Mouse (Mus musculus): ENCODE results near the gene Tor1aip2. TPM values are rescaled to one million over a fixed set of nuclear protein-coding genes. Genes with fewer than 3 reads are reported as not detected.

Tor1aip2 gene
- polyA plus RNA-seq, 1 experiment from 2014 or later = 111 TPM

DNA sequence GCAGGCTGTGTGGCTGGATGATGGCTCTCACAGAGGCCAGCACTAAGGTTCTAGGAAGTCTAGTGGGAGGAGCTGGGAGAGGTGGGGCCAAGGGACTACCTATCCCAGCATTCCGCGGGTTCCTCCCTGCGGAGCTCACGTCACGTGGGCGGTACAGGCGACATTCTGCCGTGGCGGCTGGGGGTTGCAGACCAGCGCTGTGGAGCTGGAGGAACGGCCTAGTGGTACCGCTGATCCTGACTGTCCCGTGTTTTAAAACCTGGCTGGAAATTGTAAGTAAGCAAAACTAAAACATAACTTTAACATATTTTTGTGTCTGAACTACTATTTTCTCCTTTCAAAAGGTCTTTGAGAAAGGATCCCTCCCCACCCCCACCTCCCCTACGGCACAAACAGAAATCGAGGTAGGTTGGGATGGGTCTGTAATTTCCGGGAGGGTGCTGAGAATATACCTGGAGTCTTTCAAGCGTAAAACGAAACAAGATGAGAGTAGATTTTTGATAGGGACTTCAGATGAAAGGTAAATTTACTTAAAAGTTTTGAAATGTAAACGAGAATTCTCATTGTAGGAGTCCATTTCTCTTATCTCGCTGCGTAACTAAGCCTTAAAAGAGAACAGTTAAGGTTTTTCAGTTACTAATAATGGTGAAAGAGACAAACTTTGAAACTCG is 5.7 kb downstream of the Tor1aip2 start:
- in situ Hi-C loops (cut with MboI; ENCODE audit: low pct_unique_long_range_greater_than_20kb) = no loop called here
- ChIA-PET CTCF (no interaction called here), POLR2A (no interaction called here)
- peak; percentile 55 for DNase-seq (ENCODE audit: low read depth, low spot score)
- TF ChIP-seq CTCF (IDR thresholded peaks at IDR 0.05) = no peak
- H3K27me3 ChIP-seq = no peaks in the 10 kb centered on the region
- peak; percentile 58 for ATAC-seq

DNA sequence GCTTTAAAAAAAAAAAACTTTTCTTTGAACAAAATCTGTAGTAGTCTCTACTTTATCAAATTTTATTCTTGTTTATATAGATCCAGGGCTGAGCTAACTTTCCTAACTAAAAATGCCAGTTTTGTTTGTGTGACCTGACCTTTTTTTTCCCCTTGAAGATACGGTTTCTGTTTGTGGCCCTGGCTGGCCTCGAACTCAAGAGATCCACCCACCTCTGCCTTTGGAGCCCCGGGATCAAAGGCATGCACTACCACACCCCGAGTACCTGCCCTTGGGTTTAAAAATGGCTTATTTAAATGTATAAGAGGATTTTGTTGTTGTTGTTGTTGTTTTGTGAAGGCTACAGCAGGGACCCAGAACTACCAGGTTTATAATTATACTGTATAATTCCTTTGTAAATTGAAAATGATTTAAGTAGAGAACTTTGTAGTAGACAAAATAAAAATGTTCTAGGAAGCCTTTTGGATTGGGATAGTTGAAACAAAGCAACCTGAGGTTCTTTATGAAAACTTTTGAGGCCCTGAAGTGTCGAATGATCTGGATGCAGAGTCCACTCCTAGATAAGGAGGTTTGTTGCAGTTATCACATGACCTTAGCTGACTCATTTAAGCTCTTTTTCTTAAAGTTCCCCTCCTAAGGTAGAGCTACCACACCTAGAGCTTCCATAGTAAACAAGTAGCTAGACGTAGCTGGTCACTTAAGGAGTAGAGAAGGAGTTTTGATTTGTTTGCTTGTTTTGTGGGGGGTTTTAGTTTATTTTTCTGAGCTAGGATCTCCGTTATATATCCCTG is 6.4 kb downstream of the Tor1aip2 start:
- ChIA-PET POLR2A (no interaction called here), CTCF (interaction anchor here (1.6 kb wide), 1 partner anchor 20 kb away, joined by 6 read pairs; no protein-coding TSS in a partner anchor)
- no peaks in the 10 kb centered on the region for H3K27me3 ChIP-seq
- no peak for ATAC-seq
- no peak for DNase-seq (ENCODE audit: low read depth, low spot score)
- no peak for TF ChIP-seq CTCF (IDR thresholded peaks at IDR 0.05)
- in situ Hi-C loops (cut with MboI; ENCODE audit: low pct_unique_long_range_greater_than_20kb) = no loop called here

DNA sequence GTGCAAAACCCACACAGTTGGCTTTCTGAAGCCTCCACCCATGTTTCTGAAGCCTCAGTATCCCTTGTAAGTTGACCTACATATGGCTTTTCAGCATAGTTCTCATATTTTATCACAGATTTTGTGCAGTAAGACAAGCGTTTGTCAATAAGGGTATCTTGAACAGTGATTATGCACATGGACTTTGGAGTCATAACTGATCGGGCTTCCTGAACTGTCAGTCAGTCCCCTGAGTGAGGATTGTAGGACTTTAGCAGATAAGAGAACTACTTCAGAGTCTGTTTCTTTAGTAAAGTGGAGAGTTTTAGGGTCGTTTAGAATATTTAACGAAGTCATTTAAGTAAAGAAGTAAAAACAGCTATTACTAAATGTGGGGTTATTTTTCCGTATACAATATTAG is 7.3 kb downstream of the Tor1aip2 start:
- DNase-seq (ENCODE audit: low read depth, low spot score) (no peak), ATAC-seq (no peak)
- no peak for TF ChIP-seq CTCF (IDR thresholded peaks at IDR 0.05)
- in situ Hi-C loops (cut with MboI; ENCODE audit: low pct_unique_long_range_greater_than_20kb) = no loop called here
- H3K27me3 ChIP-seq = no peaks in the 10 kb centered on the region
- ChIA-PET CTCF (interaction anchor here (0.6 to 1.6 kb wide), 5 partner anchors 19 to 187 kb away, joined by 3 to 6 read pairs (median 3); no protein-coding TSS in a partner anchor), POLR2A (no interaction called here)

DNA sequence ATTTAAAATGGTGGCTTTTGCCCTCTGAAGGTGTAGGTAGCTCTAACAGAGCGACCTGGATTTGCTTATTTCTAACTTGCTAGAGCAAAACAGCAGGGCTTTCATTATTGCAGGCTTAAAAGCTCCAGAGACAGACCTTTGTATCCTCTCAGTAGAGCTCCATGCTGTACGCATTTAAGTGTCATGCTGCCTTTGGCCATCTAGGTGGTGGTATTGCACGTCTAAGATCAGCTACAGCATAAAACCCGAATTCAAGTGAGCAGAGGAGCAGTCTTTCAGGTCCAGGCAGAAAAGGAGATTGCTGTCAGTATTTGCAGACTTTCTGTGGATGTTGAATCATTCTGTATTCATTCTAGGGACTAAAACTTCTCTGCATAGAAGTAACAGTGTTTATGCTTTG is 7.8 kb downstream of the Tor1aip2 start:
- ChIA-PET POLR2A (no interaction called here), CTCF (interaction anchor here (0.6 to 1.6 kb wide), 5 partner anchors 18 to 187 kb away, joined by 3 to 6 read pairs (median 3); no protein-coding TSS in a partner anchor)
- no peak for TF ChIP-seq CTCF (IDR thresholded peaks at IDR 0.05)
- in situ Hi-C loops (cut with MboI; ENCODE audit: low pct_unique_long_range_greater_than_20kb) = no loop called here
- no peaks in the 10 kb centered on the region for H3K27me3 ChIP-seq
- DNase-seq (ENCODE audit: low read depth, low spot score) (no peak), ATAC-seq (peak; percentile 75)

DNA sequence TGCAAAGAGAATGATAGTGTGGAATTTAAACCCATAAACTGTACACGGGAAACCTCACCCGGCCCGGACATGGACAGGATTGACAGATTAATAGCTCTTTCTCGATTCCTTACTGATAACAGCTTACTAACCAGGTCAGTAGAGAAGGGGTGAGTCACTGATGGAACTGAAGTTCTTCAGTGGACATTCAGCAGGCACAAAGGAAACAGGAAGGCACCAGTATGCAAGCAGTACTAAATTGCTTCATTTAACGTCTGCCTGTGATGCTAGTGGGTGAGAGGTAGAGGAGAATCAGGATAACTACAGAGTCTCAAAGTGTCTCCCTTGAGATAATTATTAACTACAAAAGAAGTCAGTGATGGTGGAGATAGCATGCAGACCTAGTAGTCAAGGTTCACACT is 9.0 kb downstream of the Tor1aip2 start:
- ATAC-seq (no peak), DNase-seq (ENCODE audit: low read depth, low spot score) (no peak)
- TF ChIP-seq CTCF (IDR thresholded peaks at IDR 0.05) = no peak
- H3K27me3 ChIP-seq = no peaks in the 10 kb centered on the region
- ChIA-PET POLR2A (no interaction called here), CTCF (no interaction called here)
- in situ Hi-C loops (cut with MboI; ENCODE audit: low pct_unique_long_range_greater_than_20kb) = no loop called here

DNA sequence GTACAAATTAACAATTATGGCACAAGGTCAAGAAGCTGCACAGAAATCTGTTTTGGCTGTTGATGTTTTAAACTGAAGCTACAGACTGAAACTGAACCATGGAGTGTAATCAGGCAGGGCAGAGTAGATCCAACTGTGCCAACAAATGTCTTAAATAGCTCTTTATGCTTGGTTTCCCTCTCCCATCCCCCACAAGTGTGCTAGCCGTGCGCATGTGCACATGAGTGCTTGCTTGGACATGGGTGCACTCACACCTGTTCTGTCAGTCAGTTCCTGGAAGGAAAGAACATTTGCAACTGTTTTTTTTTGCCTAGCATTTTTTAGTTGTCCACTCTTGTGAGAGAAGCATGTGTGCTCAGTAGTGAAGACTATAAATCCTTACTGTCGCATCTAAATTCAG is 11.5 kb downstream of the Tor1aip2 start:
- DNase-seq (ENCODE audit: low read depth, low spot score) (no peak), ATAC-seq (no peak)
- no peak for TF ChIP-seq CTCF (IDR thresholded peaks at IDR 0.05)
- POLR2A ChIA-PET = interaction anchor here (0.6 to 1.3 kb wide), 3 partner anchors 9 to 491 kb away, joined by 3 to 6 read pairs (median 3); partner anchors contain the start of gene Tor1aip2
- CTCF ChIA-PET = interaction anchor here (0.9 kb wide), 1 partner anchor 8 kb away, joined by 3 read pairs; no protein-coding TSS in a partner anchor
- H3K27me3 ChIP-seq = no peaks in the 10 kb centered on the region
- in situ Hi-C loops (cut with MboI; ENCODE audit: low pct_unique_long_range_greater_than_20kb) = no loop called here

DNA sequence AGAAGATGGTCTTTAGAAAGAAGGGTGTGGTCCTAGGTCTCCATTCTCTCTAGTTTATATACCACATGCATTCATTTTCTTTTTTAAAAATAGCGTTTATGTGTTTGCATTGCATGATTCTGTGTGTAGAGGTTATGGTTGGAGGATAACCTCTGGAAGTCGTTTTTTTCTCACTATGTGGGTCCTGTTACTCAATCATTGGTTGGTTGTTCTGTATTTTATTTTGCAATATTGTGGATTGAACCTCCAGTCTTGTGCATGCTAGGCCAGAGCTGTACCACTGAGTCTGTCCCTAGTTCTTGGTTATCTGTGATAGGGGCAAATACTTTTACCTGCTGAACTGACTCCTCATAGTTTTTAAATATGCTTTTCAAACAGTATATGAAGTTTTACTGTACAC is 23.0 kb downstream of the Tor1aip2 start:
- ChIA-PET CTCF (no interaction called here), POLR2A (no interaction called here)
- in situ Hi-C loops (cut with MboI; ENCODE audit: low pct_unique_long_range_greater_than_20kb) = no loop called here
- TF ChIP-seq CTCF (IDR thresholded peaks at IDR 0.05) = no peak
- ATAC-seq = no peak
- DNase-seq (ENCODE audit: low read depth, low spot score) = no peak
- H3K27me3 ChIP-seq = no peaks in the 10 kb centered on the region

DNA sequence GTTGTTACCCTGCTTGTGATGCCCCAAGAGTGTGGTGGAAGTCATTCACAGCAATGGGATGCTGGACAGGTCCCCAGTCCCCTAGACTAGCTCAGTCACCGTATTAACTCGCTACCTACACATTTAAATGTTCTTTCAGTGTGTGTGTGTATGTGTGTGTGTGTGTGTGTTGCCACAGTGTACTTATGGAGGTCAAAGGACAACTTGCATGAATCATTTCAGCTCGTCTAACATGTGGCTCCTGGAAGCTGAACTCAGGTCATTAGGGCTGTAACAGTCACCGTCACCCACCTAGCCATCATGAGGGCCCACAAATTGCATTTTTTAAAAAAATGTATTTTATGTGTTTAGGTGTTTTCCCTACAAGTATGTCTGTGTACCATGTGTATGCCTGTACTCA is 27.0 kb downstream of the Tor1aip2 start:
- DNase-seq (ENCODE audit: low read depth, low spot score) (no peak), ATAC-seq (no peak)
- in situ Hi-C loops (cut with MboI; ENCODE audit: low pct_unique_long_range_greater_than_20kb) = no loop called here
- ChIA-PET CTCF (interaction anchor here (1.4 to 2.0 kb wide), 4 partner anchors 11 to 179 kb away, joined by 3 to 6 read pairs (median 4); no protein-coding TSS in a partner anchor), POLR2A (no interaction called here)
- no peaks in the 10 kb centered on the region for H3K27me3 ChIP-seq
- no peak for TF ChIP-seq CTCF (IDR thresholded peaks at IDR 0.05)

DNA sequence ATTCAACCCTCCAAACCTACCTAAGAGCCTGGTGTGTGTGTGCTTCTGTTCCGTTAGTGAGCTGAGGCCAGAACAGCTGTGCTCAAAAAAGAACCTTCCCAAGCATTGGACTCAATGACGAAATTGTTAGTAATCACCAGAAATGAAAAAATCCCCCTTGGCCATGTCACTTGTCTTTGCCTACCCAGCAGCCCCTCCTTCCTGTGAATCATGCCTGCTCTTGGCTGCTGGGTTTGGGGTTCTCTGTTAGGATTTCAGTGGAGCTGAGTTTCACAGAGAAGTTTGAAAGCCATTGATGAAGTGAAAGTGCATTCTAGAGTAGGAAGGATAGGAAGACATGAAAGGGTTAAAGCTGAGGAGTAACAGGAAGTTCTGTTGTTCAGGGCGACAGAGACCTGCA is 30.9 kb downstream of the Tor1aip2 start:
- ATAC-seq = no peak

DNA sequence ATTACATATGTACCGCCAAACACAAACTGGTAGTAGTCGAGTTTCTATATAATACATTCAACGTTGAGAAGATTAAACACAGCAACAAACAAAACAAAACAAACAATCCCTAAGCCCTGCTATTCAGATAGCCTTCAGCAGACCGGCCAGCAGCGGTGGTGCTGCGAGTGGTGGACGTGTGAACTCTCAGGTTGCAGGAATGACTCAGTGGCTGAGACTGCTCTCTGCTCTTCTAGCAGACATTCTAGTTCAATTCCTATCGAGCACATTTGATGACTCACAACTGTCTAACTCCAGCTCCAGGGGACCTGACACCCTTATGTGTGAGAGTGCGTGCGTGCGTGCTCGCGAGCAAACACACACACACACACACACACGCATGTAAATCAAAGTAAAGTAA is 34.9 kb downstream of the Tor1aip2 start:
- POLR2A ChIA-PET = interaction anchor here (0.7 kb wide), 2 partner anchors 187 to 377 kb away, joined by 3 read pairs; no protein-coding TSS in a partner anchor
- CTCF ChIA-PET = no interaction called here
- ATAC-seq (peak; percentile 95), DNase-seq (ENCODE audit: low read depth, low spot score) (peak; percentile 71)
- TF ChIP-seq CTCF (IDR thresholded peaks at IDR 0.05) = no peak
- H3K27me3 ChIP-seq = no peaks in the 10 kb centered on the region
- in situ Hi-C loops (cut with MboI; ENCODE audit: low pct_unique_long_range_greater_than_20kb) = no loop called here

More for the DNA sequence above, 30.9 kb downstream of the Tor1aip2 start:
- DNase-seq (ENCODE audit: low read depth, low spot score) = no peak
- no peaks in the 10 kb centered on the region for H3K27me3 ChIP-seq
- ChIA-PET POLR2A (interaction anchor here (1.3 kb wide), 1 partner anchor 12 kb away, joined by 3 read pairs; no protein-coding TSS in a partner anchor), CTCF (no interaction called here)
- in situ Hi-C loops (cut with MboI; ENCODE audit: low pct_unique_long_range_greater_than_20kb) = no loop called here
- no peak for TF ChIP-seq CTCF (IDR thresholded peaks at IDR 0.05)

Measured in Patski (cell line).